Mouse (Mus musculus) spleen, adult 2 months (tissue): ENCODE data around the gene Lcmt1. TPM values are rescaled to one million over a fixed set of nuclear protein-coding genes. Genes with fewer than 3 reads are reported as not detected.

Source experiments
- DNase-seq, 2 experiments: peaks; one replicate each; pipeline versions ENCODE4 v3.0.0 to v3.0.0-alpha.2; 2012 to 2021; ENCODE audit warnings: low spot score in 2 of 2, low read depth in 1 of 2
- H3K27ac ChIP-seq: fragments of 200-500 bp; 2 replicates; pipeline ENCODE4 v1.5.1; 2012; ENCODE audit warnings: low read length, inconsistent platforms; ENCODE audit not compliant: insufficient read depth
- H3K27me3 ChIP-seq: fragments of 200-500 bp; 2 replicates; pipeline ENCODE4 v1.6.1; 2012; ENCODE audit warnings: mild to moderate bottlenecking, moderate library complexity, low read length, inconsistent platforms; ENCODE audit not compliant: control insufficient read depth, insufficient read depth
- H3K36me3 ChIP-seq: fragments of 200-500 bp; 2 replicates; pipeline ENCODE4 v1.6.1; 2012; ENCODE audit warnings: mild to moderate bottlenecking, low read length, inconsistent platforms; ENCODE audit not compliant: control insufficient read depth, insufficient read depth
- H3K4me1 ChIP-seq: fragments of 200-500 bp; 2 replicates; pipeline ENCODE4 v1.6.1; 2011; ENCODE audit warnings: inconsistent platforms; ENCODE audit not compliant: control insufficient read depth, insufficient read depth, insufficient read length
- H3K4me3 ChIP-seq: fragments of 200-500 bp; 2 replicates; pipeline ENCODE4 v1.5.1; 2011; ENCODE audit warnings: mild to moderate bottlenecking, inconsistent platforms; ENCODE audit not compliant: insufficient read depth, insufficient read length; ENCODE audit errors: extremely low read depth
- CTCF ChIP-seq: fragments of 200-500 bp; IDR thresholded peaks from 2 replicates; pipeline ENCODE4 v1.5.1; 2011; ENCODE audit warnings: mild to moderate bottlenecking, inconsistent platforms; ENCODE audit not compliant: insufficient read depth, insufficient read length, insufficient replicate concordance; ENCODE audit errors: extremely low read depth
- POLR2A ChIP-seq: fragments of 200-500 bp; IDR thresholded peaks from 2 replicates; pipeline ENCODE4 v1.6.1; 2011; ENCODE audit warnings: low read depth, low read length, inconsistent platforms
- WGBS: fragments of 180-500 bp; shearing (Covaris S2); methylation state at CpG from one replicate; pipeline ENCODE4 v1.1.7; 2018; 5-methylcytosine and 5-hydroxymethylcytosine counted together
- polyA plus RNA-seq: library from polyadenylated mRNA; depleted of rRNA; stranded (reverse); fragments of >200 nt; gene quantifications from 2 replicates; pipeline ENCODE4 v1.2.3, GENCODE M21; 2012

Gene Lcmt1
- polyA plus RNA-seq, 1 experiment, result 9.3 TPM

DNA sequence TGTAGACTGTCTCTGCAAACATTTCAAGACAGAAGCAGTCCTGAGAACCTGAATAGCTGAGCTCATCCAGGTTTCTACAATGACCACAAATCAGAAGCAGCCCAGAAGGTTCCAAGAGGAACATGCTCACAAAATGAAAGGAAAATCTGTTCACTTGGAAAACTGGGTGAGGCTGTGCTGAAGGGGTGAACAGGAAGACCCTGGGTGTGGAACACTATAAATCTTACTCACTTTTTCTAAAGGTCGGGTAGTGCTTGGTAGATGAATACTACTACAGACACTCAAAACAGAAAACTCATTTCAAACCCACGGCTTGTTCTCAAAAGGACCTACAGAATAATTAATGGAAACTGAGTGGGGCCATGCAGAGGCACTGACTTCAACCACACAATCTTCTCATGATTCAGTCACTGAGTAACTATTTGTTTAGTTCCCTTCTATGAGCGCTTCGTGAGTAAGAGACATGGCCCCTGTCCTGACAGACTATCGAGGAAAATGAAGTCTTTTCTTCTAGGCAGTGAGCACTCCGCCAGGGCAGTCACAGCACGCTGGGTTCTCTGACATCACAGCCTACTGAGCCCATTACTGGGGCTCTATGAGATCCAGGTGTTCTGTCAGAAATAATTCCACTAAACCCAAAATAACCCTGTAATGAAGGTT, 22.8 kb upstream of the Lcmt1 start:
- no peak for DNase-seq
- Histone ChIP-seq H3K4me1 (peaks cover 13% of the 10 kb centered on the region), H3K4me3 (no peak overlapping the region), H3K27ac (no peak overlapping the region), H3K36me3 (no peaks in the 10 kb centered on the region), H3K27me3 (no peaks in the 10 kb centered on the region)
- 73% methylated on average over 7 of the region's 7 CpGs for WGBS
- TF ChIP-seq POLR2A (no peak), CTCF (no peak)

DNA sequence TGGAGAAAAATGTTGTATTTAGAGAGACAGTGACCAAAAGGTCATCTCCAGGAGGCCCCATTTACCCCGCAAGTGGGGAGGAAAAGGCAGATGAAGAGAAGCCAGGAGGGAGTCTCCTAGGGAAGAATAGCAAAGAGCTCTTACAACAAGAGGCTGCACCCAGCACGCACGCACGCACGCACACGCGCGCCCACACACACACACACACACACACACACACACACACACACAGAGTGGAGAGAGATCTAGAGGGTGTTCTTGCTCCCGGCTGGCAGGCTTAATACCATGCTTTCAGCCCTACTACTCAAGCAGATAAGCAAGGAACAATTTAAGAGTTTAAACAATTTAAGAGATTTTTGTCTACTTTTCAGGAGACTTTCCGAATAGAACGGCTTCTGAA, 19.8 kb upstream of the Lcmt1 start:
- TF ChIP-seq CTCF (no peak), POLR2A (no peak)
- DNase-seq, result no peak

DNA sequence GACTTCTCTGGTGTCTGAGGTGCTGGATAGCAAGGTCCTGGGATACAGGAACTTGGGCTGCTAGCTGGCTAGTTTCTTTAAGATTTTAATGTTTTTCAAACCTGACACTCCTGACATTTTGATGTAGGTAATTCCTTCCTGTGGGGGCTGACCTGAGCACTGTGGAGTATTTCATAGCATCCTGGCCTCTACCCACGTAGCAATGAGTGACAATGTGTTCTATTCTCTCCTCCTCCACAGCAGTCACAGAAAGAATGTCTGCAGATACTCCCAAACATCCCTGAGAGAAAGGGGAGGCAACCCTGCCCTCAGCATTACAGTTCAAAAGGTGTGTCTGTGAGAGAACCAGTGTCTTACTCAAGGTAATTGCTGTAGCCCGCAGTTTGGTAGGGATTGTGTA, 19.3 kb upstream of the Lcmt1 start:
- no peak overlapping the region for H3K27ac ChIP-seq
- WGBS, result 80% methylated on average over 2 of the region's 2 CpGs
- DNase-seq, result no peak
- TF ChIP-seq CTCF (no peak), POLR2A (no peak)
- no peak overlapping the region for H3K4me3 ChIP-seq
- H3K27me3 ChIP-seq, result no peaks in the 10 kb centered on the region
- no peaks in the 10 kb centered on the region for H3K36me3 ChIP-seq
- peaks cover 26% of the 10 kb centered on the region for H3K4me1 ChIP-seq

More for the DNA sequence above, 19.8 kb upstream of the Lcmt1 start:
- WGBS, result 88% methylated on average over 11 of the region's 11 CpGs
- no peak overlapping the region for H3K27ac ChIP-seq
- no peaks in the 10 kb centered on the region for H3K36me3 ChIP-seq
- peaks cover 24% of the 10 kb centered on the region for H3K4me1 ChIP-seq
- H3K27me3 ChIP-seq, result no peaks in the 10 kb centered on the region
- H3K4me3 ChIP-seq, result no peak overlapping the region

DNA sequence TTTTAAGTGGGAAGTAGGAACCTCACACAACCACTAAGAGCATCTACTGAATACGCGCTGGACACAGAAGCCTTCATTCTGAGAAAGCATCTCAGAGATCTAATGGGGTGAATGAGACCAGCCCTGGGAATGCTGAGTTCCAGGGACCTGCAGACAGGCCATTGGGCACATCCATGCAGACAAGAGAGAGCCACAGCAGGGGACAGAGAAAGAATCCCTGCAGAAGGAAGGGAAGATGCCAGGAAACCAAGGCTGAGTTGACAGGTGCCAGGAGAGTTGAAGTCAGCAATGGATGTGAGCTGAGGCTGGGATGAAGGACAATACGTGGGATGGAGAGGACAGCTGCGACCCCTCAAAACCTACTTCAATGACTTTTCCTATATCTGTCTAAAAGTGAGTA, 16.5 kb upstream of the Lcmt1 start:
- peaks cover 42% of the 10 kb centered on the region for H3K4me1 ChIP-seq

DNA sequence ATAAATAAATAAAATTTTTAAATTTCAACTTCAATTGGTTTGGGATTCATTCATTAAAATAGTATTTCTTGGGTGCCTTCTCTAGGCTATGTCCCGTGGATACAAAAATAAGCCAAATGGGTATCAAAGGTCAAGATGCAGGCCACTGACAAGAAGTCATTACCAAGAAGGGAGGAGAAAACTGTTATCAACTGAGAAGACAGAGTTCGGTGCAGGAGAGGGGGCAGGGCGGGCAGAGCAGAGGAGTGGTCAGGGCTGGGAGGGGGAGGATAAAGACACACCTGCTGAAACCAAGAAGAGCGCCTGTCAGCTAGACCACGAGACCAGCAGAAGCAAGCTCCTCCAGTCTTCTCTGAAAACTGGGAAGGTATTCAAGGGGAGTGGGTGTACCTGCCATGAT, 15.7 kb upstream of the Lcmt1 start:
- TF ChIP-seq POLR2A (no peak), CTCF (no peak)
- Histone ChIP-seq H3K4me1 (peaks cover 38% of the 10 kb centered on the region), H3K4me3 (no peak overlapping the region), H3K27ac (no peak overlapping the region), H3K36me3 (no peaks in the 10 kb centered on the region), H3K27me3 (no peaks in the 10 kb centered on the region)
- WGBS, result 47% methylated on average over 5 of the region's 5 CpGs
- DNase-seq, result no peak

More for the DNA sequence above, 16.5 kb upstream of the Lcmt1 start:
- WGBS, result 93% methylated on average over 4 of the region's 4 CpGs
- Histone ChIP-seq H3K36me3 (no peaks in the 10 kb centered on the region), H3K27me3 (no peaks in the 10 kb centered on the region), H3K4me3 (no peak overlapping the region), H3K27ac (no peak overlapping the region)
- TF ChIP-seq CTCF (no peak), POLR2A (no peak)
- DNase-seq, result no peak

DNA sequence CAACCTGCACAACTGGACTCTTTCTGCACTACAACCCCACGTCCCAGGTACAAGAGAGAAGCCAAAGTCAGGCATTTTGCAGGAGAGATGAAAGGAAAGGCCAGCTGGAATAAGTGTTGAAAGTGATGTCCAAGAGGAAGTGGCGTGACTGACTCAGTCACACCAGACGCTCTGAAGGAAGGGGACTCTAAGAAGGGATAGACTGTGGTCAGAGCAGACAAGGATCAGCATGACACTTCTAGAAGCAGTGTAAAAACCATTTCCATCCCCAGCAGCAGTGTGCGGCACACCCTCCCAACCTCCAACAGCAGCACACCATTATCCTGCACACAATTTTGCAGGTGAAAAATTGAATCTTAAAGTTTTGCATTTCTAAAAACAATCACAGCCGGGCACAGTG, 15.2 kb upstream of the Lcmt1 start:
- Histone ChIP-seq H3K4me3 (no peak overlapping the region), H3K27me3 (no peaks in the 10 kb centered on the region), H3K36me3 (no peaks in the 10 kb centered on the region), H3K4me1 (peaks cover 39% of the 10 kb centered on the region; the same call in 1 of the 2 replicates), H3K27ac (no peak overlapping the region)
- TF ChIP-seq CTCF, result no peak
- TF ChIP-seq POLR2A, result no peak
- WGBS, result 65% methylated on average over 5 of the region's 5 CpGs
- no peak for DNase-seq

DNA sequence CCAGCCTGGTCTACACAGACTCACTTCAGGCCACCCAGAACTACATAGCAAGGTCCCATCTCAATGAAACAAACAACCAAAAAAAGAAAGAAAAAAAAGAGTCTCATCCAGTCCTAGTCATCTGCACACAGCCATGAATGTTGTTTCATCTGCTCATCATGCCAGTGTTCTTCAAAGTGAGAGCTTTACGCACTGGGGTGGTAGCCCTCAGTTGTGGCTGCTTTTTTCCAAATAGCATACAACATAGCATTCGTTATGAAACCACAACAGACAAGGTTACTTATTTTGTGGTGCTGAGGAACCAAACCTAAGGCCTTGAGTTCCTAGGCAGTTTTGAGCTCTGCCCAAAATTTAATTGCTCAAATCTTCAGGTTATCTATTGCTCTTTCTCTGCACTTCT, 14.7 kb upstream of the Lcmt1 start:
- peak in 1 of 2 experiments; percentile 41 for DNase-seq
- H3K27me3 ChIP-seq, result no peaks in the 10 kb centered on the region
- H3K4me3 ChIP-seq, result no peak overlapping the region
- no peaks in the 10 kb centered on the region for H3K36me3 ChIP-seq
- peaks cover 36% of the 10 kb centered on the region; the same call in 1 of the 2 replicates for H3K4me1 ChIP-seq
- WGBS, result 26% methylated on average over 2 of the region's 2 CpGs
- TF ChIP-seq CTCF (no peak), POLR2A (no peak)
- no peak overlapping the region for H3K27ac ChIP-seq
